Mouse (Mus musculus): ENCODE measurements at regions not wholly inside any gene's neighbourhood (a gene's known extent, or its start where the extent isn't known, plus 50 kb on each side); places are given as distances from the start of the nearest gene placed in this dataset.
A peak's percentile ranks its signal among the peaks of the same experiment; 100 is the strongest.
"Not testable (repeated sequence)": the region's sequence is repeated elsewhere in the genome, so short reads cannot be mapped to it uniquely, and the experiment has no call there.

DNA sequence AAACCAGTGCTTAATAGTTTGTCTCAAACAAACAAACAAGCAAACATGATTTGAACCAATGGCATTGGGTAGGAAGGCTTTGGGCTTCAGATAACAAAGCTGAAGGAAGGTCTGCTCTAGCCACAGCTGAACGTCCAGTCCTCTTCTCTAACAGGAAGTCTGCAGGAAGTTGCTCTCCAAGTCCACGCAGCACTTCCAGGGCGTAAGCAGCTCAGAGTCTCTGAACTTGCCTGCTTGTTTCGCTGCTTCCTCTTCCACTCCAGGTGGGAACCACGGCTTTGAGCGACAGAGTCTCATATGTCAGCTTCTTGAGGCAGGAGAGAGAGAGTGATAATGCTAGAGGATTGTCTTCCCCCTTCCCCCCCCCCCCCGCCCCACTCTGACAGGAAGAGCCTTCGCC is 123.6 kb downstream of the Tnfrsf21 start:
- no peak for DNase-seq

DNA sequence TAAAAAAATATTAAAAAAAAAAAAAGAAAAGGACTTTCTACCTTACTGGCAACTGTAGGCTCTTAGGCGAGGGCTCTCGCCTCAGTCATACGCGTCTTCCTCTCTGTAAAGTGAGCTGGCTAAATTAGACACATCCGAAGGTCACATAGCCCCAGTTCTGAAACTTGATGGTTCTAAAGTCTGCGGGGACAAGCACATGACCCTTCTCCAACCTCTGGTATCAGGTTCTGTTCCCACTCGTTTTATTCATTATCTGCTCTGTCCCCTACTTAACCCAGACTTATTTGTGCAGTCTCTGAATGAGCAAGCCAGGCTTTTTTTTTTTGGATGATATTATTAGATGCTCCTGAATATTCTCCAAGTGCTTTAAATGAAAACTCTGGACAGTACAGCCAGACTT is 125.4 kb downstream of the Tnfrsf21 start:
- DNase-seq: no peak

GRCm38 (mm10) chr17:43145749-43146148 is 124.4 kb upstream of the Adgrf1 start:
- DNase-seq: no peak

DNA sequence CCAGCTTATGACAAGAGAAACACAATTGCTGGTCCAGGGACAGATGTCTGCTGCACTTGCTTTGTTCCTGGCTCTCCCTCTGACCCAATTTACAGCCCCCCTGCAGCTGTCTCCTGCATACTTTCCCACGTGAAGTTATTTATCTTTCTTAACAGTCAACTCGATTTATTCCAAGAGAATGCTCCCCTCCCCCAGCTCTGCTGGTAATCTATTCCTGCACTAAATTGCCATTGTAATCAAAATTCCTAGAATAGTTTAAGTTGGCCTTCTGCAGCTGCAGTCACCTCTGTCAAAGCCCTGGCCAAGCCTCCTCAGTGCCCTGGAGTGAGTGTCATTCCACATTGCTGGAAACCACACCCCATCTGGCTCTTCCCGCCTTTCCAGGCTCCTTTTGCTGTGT is 122.2 kb upstream of the Adgrf1 start:
- DNase-seq: peak; percentile 59

- no peak for DNase-seq
Measured at GRCm38 (mm10) chr17:43152620-43153019, 117.5 kb upstream of the Adgrf1 start.

GRCm38 (mm10) chr17:43155271-43155670 is 114.9 kb upstream of the Adgrf1 start:
- DNase-seq: not testable (repeated sequence)

DNA sequence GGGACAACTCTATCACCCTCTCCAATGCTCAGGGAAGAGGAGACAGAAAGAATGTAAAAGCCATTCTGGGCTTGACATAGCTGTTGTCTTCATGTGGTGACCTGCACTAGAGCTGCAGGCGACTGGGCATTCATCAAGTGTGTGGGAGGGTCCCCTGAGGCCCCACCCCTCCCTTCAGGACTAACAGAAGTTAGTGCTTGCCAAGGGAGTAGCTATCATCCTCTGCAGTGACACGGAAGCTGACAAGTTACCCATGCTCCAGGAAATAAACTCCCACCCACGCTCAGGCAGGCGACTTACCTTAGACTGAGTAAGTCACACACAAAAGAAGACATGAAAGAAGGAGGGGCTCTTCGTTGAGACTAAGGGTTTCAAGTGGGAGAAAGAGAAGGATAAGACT is 114.0 kb upstream of the Adgrf1 start:
- DNase-seq: no peak

- peak in 1 of 2 experiments; percentile 16 for DNase-seq
Measured at GRCm38 (mm10) chr17:43157781-43158501, 112.2 kb upstream of the Adgrf1 start.

GRCm38 (mm10) chr17:43158741-43159140 is 111.4 kb upstream of the Adgrf1 start:
- peak; percentile 25 to 52 for DNase-seq

DNA sequence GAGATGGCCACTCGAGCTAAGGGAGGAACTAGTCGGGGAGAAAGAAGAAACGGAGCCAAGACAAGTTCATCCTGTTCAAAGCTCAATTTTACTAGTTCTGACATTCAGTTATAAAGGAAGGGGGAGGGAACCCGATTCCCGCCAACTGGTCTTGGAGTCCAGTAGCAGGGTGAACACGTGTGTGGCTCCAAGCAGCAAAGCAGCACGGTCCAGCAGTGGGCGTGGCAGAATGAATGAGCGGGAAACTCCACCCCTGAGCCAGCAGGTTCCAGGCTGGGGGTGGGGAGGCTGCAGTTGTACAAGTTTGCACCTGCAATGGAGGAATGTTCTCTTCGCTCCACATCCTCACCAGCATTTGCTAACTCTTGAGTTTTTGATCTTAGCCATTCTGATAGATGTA is 108.8 kb upstream of the Adgrf1 start:
- peak; percentile 83 to 87 for DNase-seq

DNA sequence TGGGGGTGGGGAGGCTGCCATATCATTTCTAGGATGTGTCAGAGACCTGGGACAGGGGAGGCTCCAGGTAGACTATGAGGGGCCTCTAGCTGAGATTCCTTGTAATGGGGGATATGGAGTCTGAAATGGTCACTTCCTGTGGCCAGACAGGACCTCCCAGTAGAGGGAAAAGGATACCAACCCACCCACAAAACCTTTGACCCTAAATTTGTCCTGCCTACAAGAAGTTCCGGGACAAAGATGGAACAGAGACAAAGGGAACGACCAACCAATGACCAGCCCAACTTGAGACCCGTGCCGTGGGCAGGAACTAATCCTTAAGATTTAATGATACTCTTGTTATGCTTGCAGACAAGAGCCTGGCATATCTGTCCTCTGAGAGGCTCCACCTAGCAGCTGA is 107.0 kb upstream of the Adgrf1 start:
- no peak for DNase-seq

GRCm38 (mm10) chr17:43166091-43166490 is 104.0 kb upstream of the Adgrf1 start:
- DNase-seq: peak; percentile 63 to 86

DNA sequence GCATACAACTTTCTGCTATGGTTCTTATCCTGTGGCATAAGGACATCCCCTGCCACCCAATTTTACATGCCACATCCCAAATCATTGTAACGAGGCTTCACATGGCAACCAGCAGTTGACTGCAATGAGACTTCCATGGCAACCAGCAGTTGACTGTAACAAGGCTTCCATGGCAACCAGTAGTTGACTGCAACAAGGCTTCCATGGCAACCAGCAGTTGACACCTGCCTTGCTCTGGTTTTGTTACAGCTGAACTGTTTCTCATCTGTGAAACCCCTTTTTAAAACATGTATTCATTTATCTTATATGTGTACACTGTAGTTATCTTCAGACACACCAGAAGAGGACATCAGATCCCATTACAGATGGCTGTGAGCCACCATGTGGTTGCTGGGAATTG is 100.7 kb upstream of the Adgrf1 start:
- no peak for DNase-seq

GRCm38 (mm10) chr17:43172657-43173165 is 97.4 kb upstream of the Adgrf1 start:
- peak; percentile 50 to 66 for DNase-seq

GRCm38 (mm10) chr17:43174860-43175259 is 95.3 kb upstream of the Adgrf1 start:
- DNase-seq: no peak

GRCm38 (mm10) chr17:43177244-43177643 is 92.9 kb upstream of the Adgrf1 start:
- DNase-seq: no peak

- no peak for DNase-seq
Measured at GRCm38 (mm10) chr17:43190016-43190415, 80.1 kb upstream of the Adgrf1 start.

DNA sequence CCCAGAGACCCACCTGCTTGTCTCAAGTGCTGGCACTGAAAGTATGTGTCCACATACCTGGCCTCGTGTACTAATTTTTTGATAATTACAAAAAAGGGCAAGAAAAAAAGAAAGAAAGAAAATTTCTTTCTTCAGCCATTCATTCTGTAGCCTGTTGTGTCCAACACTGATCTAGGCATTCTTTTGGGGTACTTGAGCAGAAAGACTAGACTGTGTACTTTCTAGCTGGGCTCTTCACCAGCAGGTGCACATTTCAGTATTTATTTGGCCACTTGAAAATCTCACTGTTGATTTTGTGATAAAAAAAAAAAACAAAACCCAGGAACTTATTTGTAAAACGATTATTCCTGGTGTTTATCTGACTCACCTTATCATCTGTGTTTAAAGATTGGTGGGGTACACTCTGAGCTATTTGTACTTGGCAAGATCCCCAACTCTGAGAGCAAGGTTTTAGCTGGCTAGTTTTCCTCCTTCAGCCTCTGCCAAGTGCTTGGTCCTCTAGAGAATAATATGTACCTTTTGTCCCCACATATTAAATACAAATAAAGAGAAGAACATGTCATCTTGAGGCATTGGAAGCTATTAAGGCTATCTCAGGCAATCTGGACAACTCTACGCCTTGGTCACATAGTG is 79.2 kb upstream of the Adgrf1 start:
- no peak for DNase-seq

DNA sequence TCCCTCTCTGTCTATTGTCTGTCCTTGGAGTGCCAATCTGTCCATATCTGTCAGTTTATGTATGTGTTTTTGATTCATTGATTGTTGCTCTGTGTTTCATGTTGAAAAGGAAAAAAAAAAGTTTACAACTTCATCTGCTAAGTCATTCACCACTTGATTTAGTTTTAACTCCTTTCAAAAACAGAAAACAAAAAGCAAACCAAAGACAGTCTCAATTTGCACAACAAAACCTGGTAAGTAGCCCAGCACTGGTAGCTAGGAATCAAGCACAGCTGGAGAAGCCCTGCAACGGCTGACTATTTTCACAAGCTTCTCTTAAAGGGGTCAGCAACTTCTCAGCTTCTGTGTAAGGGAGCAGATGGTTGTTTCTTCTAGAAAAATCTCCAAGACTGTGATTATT is 72.9 kb upstream of the Adgrf1 start:
- DNase-seq: no peak

DNA sequence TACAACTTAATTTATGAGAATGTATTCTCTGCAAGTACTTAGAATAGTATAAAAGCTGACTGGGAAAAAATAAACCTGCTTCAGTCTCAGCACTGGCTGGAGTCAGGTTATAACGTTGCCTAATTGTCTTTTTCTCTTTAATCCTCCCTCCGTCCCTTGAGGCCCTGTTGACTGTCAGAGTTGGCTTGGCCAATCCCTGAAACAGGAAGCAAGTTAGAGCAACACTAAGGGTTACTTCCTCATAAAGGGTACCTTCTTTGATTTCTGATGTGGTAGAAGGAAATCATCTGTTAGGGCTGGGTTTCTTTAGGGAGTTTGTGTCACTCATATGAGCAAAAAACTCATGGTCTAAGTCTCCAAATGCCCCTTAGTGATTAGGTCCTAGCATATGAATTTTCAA is 69.3 kb upstream of the Adgrf1 start:
- DNase-seq: no peak

GRCm38 (mm10) chr17:43206701-43207470 is 63.2 kb upstream of the Adgrf1 start:
- peak; percentile 43 to 85 for DNase-seq

DNA sequence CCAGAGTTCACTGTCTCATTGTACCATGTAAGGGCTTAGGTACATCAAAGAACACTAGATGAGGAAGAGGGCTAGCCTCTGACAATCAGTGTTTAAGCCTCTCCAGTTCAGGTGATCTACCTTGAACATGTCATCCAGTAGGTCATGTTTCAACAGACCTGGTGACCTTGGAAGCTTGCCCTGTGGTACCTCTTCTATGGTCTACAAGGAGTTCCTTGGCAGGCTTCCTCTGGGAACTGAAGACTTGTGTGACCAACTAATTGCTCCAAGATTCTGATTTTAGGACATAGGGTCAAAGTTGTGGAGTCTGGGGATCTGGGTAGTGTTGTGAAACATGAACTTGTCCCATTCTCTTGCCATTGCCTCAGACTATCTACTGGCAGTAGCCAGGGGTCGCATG is 60.4 kb upstream of the Adgrf1 start:
- DNase-seq: peak; percentile 64 to 65

GRCm38 (mm10) chr17:43214038-43214437 is 56.1 kb upstream of the Adgrf1 start:
- DNase-seq: no peak

DNA sequence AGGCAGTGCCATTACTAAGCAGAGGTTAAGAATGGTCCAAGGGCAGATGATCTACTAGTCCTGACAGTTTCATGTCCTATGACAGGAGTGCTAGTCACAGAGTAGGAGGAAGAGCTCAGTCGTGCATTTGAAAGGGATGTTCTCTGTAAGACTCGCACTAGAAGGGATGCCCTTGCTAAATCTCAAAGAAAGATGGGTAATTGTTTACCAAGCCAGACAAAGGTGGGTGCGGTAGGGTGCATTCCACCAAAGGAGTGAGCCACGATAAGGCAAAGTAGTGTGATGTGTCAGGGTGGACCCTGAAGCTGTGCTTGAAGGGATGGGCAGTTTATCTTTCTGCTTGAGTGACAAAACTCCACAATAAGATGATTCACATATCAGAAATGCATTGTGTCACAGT is 50.5 kb upstream of the Adgrf1 start:
- no peak for DNase-seq

Data from kidney, postnatal 36 days (tissue).